Mouse (Mus musculus) midbrain, embryonic 14.5 days (tissue): ENCODE measurements around the gene Lrig3. TPM values are rescaled to one million over a fixed set of nuclear protein-coding genes. Genes with fewer than 3 reads are reported as not detected.

ENCODE experiments used
- ATAC-seq: fragments of 200-750 bp; cut with Nextera tagmentation; 2 replicates; pipeline ENCODE4 v1.8.0; 2017; ENCODE audit warnings: moderate number of reproducible peaks, moderate library complexity; ENCODE audit not compliant: low FRiP score, low TSS enrichment
- DNase-seq: peaks from one replicate; pipeline ENCODE4 v3.0.0-alpha.2; 2015
- H3K27ac ChIP-seq: fragments of 300-500 bp; sonication (generic); replicated peaks from 2 replicates; pipeline ENCODE4 v1.5.1; 2014; ENCODE audit warnings: mild to moderate bottlenecking, low read depth, low read length, moderate library complexity
- H3K27me3 ChIP-seq: fragments of 300-500 bp; sonication (generic); 2 replicates; pipeline ENCODE4 v1.6.1; 2014; ENCODE audit warnings: low read length, control low read depth, mixed read lengths; ENCODE audit not compliant: control insufficient read depth, insufficient read depth
- H3K36me3 ChIP-seq: fragments of 300-500 bp; sonication (generic); 2 replicates; pipeline ENCODE4 v1.6.1; 2014; ENCODE audit warnings: low read length, control low read depth; ENCODE audit not compliant: control insufficient read depth, insufficient read depth
- H3K4me1 ChIP-seq: fragments of 300-500 bp; sonication (generic); 2 replicates; pipeline ENCODE4 v1.6.1; 2014; ENCODE audit warnings: mild to moderate bottlenecking, antibody characterized with exemption, low read length, control low read depth; ENCODE audit not compliant: control insufficient read depth, insufficient read depth
- H3K4me2 ChIP-seq: fragments of 300-500 bp; sonication (generic); 2 replicates; pipeline ENCODE4 v1.6.1; 2014; ENCODE audit warnings: mild to moderate bottlenecking, low read length, moderate library complexity
- H3K4me3 ChIP-seq: fragments of 300-500 bp; sonication (generic); replicated peaks from 2 replicates; pipeline ENCODE4 v1.5.1; 2014; ENCODE audit warnings: low read depth, low read length
- H3K9ac ChIP-seq: fragments of 300-500 bp; sonication (generic); replicated peaks from 2 replicates; pipeline ENCODE4 v1.6.1; 2014; ENCODE audit warnings: mild to moderate bottlenecking, low read length, moderate library complexity
- H3K9me3 ChIP-seq: fragments of 300-500 bp; sonication (generic); 2 replicates; pipeline ENCODE4 v1.6.1; 2016; ENCODE audit warnings: low read length, control low read depth, mixed read lengths; ENCODE audit not compliant: control insufficient read depth
- WGBS: fragments of 180-500 bp; shearing (Covaris S2); extraction: QIAGEN DNeasy Blood & Tissue Kit; methylation state at CpG from one replicate; pipeline ENCODE4 v1.1.7; 2014; 5-methylcytosine and 5-hydroxymethylcytosine counted together
- polyA plus RNA-seq: library from polyadenylated mRNA; unstranded; fragments of >200 nt; fragmentation: Nextera tagmentation; extraction: Ambion mirVana; gene quantifications from 2 replicates; pipeline ENCODE4 v1.2.1, GENCODE M21; 2014

The Lrig3 gene
- polyA plus RNA-seq, 1 experiment from 2014 or later, result 5.5 TPM

GRCm38 (mm10) chr10:125988037-125988436 is 22.1 kb downstream of the Lrig3 start:
- no peak overlapping the region for H3K27ac ChIP-seq
- no peaks in the 10 kb centered on the region for H3K27me3 ChIP-seq
- no peaks in the 10 kb centered on the region for H3K9me3 ChIP-seq
- 93% methylated on average over 11 of the region's 11 CpGs for WGBS
- DNase-seq (no peak), ATAC-seq (no peak)
- no peaks in the 10 kb centered on the region for H3K4me1 ChIP-seq
- no peak overlapping the region for H3K4me2 ChIP-seq
- H3K9ac ChIP-seq, result no peak overlapping the region
- no peaks in the 10 kb centered on the region for H3K36me3 ChIP-seq
- no peak overlapping the region for H3K4me3 ChIP-seq

GRCm38 (mm10) chr10:125989890-125990289 is 23.9 kb downstream of the Lrig3 start:
- 69% methylated on average over 7 of the region's 7 CpGs for WGBS
- Histone ChIP-seq H3K9me3 (no peaks in the 10 kb centered on the region), H3K36me3 (no peaks in the 10 kb centered on the region), H3K27ac (no peak overlapping the region), H3K27me3 (no peaks in the 10 kb centered on the region), H3K4me1 (no peaks in the 10 kb centered on the region), H3K4me3 (no peak overlapping the region), H3K4me2 (no peak overlapping the region), H3K9ac (no peak overlapping the region)
- no peak for ATAC-seq
- DNase-seq, result peak; percentile 17

GRCm38 (mm10) chr10:125990394-125990793 is 24.4 kb downstream of the Lrig3 start:
- ATAC-seq, result no peak
- Histone ChIP-seq H3K4me1 (no peaks in the 10 kb centered on the region), H3K4me2 (no peak overlapping the region), H3K9ac (no peak overlapping the region), H3K36me3 (no peaks in the 10 kb centered on the region), H3K27ac (no peak overlapping the region), H3K27me3 (no peaks in the 10 kb centered on the region), H3K4me3 (no peak overlapping the region), H3K9me3 (no peaks in the 10 kb centered on the region)
- no peak for DNase-seq
- 48% methylated on average over 5 of the region's 5 CpGs for WGBS

- Histone ChIP-seq H3K9ac (no peak overlapping the region), H3K4me2 (no peak overlapping the region), H3K27me3 (no peaks in the 10 kb centered on the region), H3K27ac (no peak overlapping the region), H3K36me3 (no peaks in the 10 kb centered on the region), H3K4me3 (no peak overlapping the region), H3K9me3 (no peaks in the 10 kb centered on the region), H3K4me1 (peaks cover under 1% of the 10 kb centered on the region; the same call in 1 of the 2 replicates)
- ATAC-seq, result no peak
- no peak for DNase-seq
- 95% methylated on average over 7 of the region's 7 CpGs for WGBS
These were observed 25.9 kb downstream of the Lrig3 start for GRCm38 (mm10) chr10:125991819-125992218.

- peak; percentile 46; the same call in 1 of the 2 replicates for ATAC-seq
These were observed 28.9 kb downstream of the Lrig3 start for GRCm38 (mm10) chr10:125994855-125995254.

GRCm38 (mm10) chr10:125995701-125996100 is 29.7 kb downstream of the Lrig3 start:
- ATAC-seq (no peak), DNase-seq (no peak)
- Histone ChIP-seq H3K27ac (no peak overlapping the region), H3K36me3 (no peaks in the 10 kb centered on the region), H3K9ac (no peak overlapping the region), H3K4me1 (peaks cover 10% of the 10 kb centered on the region), H3K27me3 (no peaks in the 10 kb centered on the region), H3K9me3 (no peaks in the 10 kb centered on the region), H3K4me3 (no peak overlapping the region), H3K4me2 (no peak overlapping the region)
- 82% methylated on average over 6 of the region's 6 CpGs for WGBS

More at GRCm38 (mm10) chr10:125994855-125995254, 28.9 kb downstream of the Lrig3 start:
- Histone ChIP-seq H3K4me3 (no peak overlapping the region), H3K27me3 (no peaks in the 10 kb centered on the region), H3K9me3 (no peaks in the 10 kb centered on the region), H3K36me3 (no peaks in the 10 kb centered on the region), H3K27ac (no peak overlapping the region), H3K4me1 (peaks cover 10% of the 10 kb centered on the region), H3K9ac (no peak overlapping the region), H3K4me2 (no peak overlapping the region)
- 93% methylated on average over 1 of the region's 1 CpGs for WGBS
- DNase-seq, result peak; percentile 63

- peak; percentile 74 for DNase-seq
- H3K27ac ChIP-seq, result no peak overlapping the region
- WGBS, result 13% methylated on average over 9 of the region's 9 CpGs
These were observed 31.0 kb downstream of the Lrig3 start for GRCm38 (mm10) chr10:125996989-125997388.

GRCm38 (mm10) chr10:125999561-125999960 is 33.6 kb downstream of the Lrig3 start:
- Histone ChIP-seq H3K27ac (no peak overlapping the region), H3K4me2 (no peak overlapping the region), H3K4me3 (no peak overlapping the region), H3K27me3 (no peaks in the 10 kb centered on the region), H3K36me3 (no peaks in the 10 kb centered on the region), H3K4me1 (peaks cover 10% of the 10 kb centered on the region), H3K9me3 (no peaks in the 10 kb centered on the region), H3K9ac (no peak overlapping the region)
- ATAC-seq, result no peak
- 98% methylated on average over 6 of the region's 6 CpGs for WGBS
- no peak for DNase-seq

More at GRCm38 (mm10) chr10:125996989-125997388, 31.0 kb downstream of the Lrig3 start:
- H3K36me3 ChIP-seq, result no peaks in the 10 kb centered on the region
- no peaks in the 10 kb centered on the region for H3K9me3 ChIP-seq
- no peaks in the 10 kb centered on the region for H3K27me3 ChIP-seq
- peak; percentile 31; the same call in 1 of the 2 replicates for ATAC-seq
- H3K4me3 ChIP-seq, result no peak overlapping the region
- H3K4me2 ChIP-seq, result no peak overlapping the region
- H3K9ac ChIP-seq, result no peak overlapping the region
- H3K4me1 ChIP-seq, result peaks cover 10% of the 10 kb centered on the region

- 92% methylated on average over 8 of the region's 8 CpGs for WGBS
- Histone ChIP-seq H3K9ac (no peak overlapping the region), H3K27me3 (no peaks in the 10 kb centered on the region), H3K4me2 (no peak overlapping the region), H3K4me1 (peaks cover 10% of the 10 kb centered on the region), H3K27ac (no peak overlapping the region), H3K9me3 (no peaks in the 10 kb centered on the region), H3K36me3 (no peaks in the 10 kb centered on the region), H3K4me3 (no peak overlapping the region)
- ATAC-seq (no peak), DNase-seq (no peak)
These were observed 35.0 kb downstream of the Lrig3 start for GRCm38 (mm10) chr10:126000861-126001390.
